Mouse (Mus musculus) limb, embryonic 12.5 days (tissue): Measurements from ENCODE around the gene Cav1. TPM values are rescaled to one million over a fixed set of nuclear protein-coding genes. Genes with fewer than 3 reads are reported as not detected.

Source experiments
- ATAC-seq: fragments of 200-750 bp; cut with Nextera tagmentation; 2 replicates; pipeline ENCODE4 v1.8.0; 2017; ENCODE audit warnings: low read depth, moderate TSS enrichment; ENCODE audit not compliant: insufficient number of reproducible peaks, insufficient read depth, low FRiP score, low TSS enrichment
- H3K27ac ChIP-seq: fragments of 300-500 bp; sonication (generic); 2 replicates; pipeline ENCODE4 v1.5.1; 2016; ENCODE audit warnings: mild to moderate bottlenecking, moderate library complexity
- H3K27me3 ChIP-seq: fragments of 300-500 bp; sonication (generic); 2 replicates; pipeline ENCODE4 v1.6.1; 2016; ENCODE audit warnings: mild to moderate bottlenecking, moderate library complexity
- H3K36me3 ChIP-seq: fragments of 300-500 bp; sonication (generic); 2 replicates; pipeline ENCODE4 v1.6.1; 2016; ENCODE audit warnings: mild to moderate bottlenecking, moderate library complexity
- H3K4me1 ChIP-seq: fragments of 300-500 bp; sonication (generic); replicated peaks from 2 replicates; pipeline ENCODE4 v1.6.1; 2016
- H3K4me2 ChIP-seq: fragments of 300-500 bp; sonication (generic); 2 replicates; pipeline ENCODE4 v1.6.1; 2016; ENCODE audit warnings: mild to moderate bottlenecking, moderate library complexity
- H3K4me3 ChIP-seq: fragments of 300-500 bp; sonication (generic); replicated peaks from 2 replicates; pipeline ENCODE4 v1.5.1; 2016; ENCODE audit warnings: mild to moderate bottlenecking
- H3K9ac ChIP-seq: fragments of 300-500 bp; sonication (generic); replicated peaks from 2 replicates; pipeline ENCODE4 v1.6.1; 2016; ENCODE audit warnings: mild to moderate bottlenecking, moderate library complexity
- H3K9me3 ChIP-seq: fragments of 300-500 bp; sonication (generic); 2 replicates; pipeline ENCODE4 v1.6.1; 2016; ENCODE audit warnings: mild to moderate bottlenecking, moderate library complexity
- WGBS: fragments of 180-500 bp; shearing (Covaris S2); methylation state at CpG from one replicate; pipeline ENCODE4 v1.1.7; 2016; 5-methylcytosine and 5-hydroxymethylcytosine counted together
- polyA plus RNA-seq: library from polyadenylated mRNA; unstranded; fragments of >200 nt; fragmentation: Nextera tagmentation; extraction: Ambion mirVana; gene quantifications from 2 replicates; pipeline ENCODE4 v1.2.1, GENCODE M21; 2016

The Cav1 gene
- polyA plus RNA-seq = 28.1 and 31.1 TPM in 2 replicates

DNA sequence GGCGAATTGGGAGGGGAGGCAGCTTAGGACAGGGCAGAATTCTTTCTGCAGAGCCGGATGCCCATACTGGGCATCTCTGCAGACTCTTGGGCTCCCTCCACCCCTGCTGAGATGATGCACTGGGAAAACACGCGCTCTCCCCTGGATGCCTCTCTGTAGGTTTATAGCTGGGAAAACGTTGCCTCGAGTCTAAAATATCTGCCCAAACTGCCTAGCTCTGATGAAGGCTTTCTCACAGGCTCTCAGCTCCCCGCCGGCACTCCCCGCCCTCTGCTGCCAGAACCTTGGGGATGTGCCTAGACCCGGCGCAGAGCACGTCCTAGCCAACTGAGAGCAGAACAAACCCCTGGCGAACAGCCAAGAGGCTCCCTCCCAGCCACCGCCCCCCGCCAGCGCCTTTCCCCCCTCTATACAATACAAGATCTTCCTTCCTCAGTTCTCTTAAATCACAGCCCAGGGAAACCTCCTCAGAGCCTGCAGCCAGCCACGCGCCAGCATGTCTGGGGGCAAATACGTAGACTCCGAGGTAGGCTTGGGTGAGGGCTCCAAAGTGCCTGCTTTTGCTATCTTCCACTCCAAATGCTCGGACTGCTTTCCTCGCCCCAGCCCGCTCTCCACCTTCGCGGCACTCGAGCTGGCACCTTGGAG lies at the start of gene Cav1:
Cav1 (plus strand) TSS at position 382 of the 648 bp plus-strand sequence.
- Histone ChIP-seq H3K27ac (no peak within 1 kb of the TSS), H3K9me3 (no peaks in the 10 kb centered on the region), H3K27me3 (peaks cover 41% of the 10 kb centered on the region), H3K36me3 (no peaks in the 10 kb centered on the region), H3K9ac (peak within 1 kb of the TSS; percentile 52), H3K4me1 (peaks cover 19% of the 10 kb centered on the region), H3K4me2 (peak within 1 kb of the TSS; percentile 93), H3K4me3 (peak within 1 kb of the TSS; percentile 47)
- WGBS = 2% methylated on average over 26 of the region's 26 CpGs
- ATAC-seq = peak; percentile 81

DNA sequence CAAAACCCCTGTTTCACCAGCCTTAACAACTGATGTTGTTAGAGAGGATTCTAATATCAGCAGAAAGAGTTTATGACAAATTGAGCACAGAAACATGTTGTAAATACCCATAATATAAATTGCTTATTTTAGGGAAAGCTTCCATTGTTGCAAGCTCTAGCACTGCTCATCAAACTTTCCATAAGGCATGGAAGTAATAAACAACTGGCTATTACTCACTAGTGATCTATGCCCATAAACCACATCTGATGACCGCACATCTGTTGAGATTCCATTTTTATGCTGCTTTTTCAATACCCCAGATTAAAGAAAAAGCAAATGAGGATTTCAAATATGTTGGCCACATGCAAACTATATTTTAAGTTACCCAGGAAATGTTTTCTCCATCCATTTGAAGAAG lies 48.0 kb upstream of the Cav1 start:
- WGBS = 74% methylated on average over 1 of the region's 1 CpGs
- H3K4me1 ChIP-seq = no peaks in the 10 kb centered on the region
- H3K9me3 ChIP-seq = no peaks in the 10 kb centered on the region
- no peak for ATAC-seq
- H3K27me3 ChIP-seq = no peaks in the 10 kb centered on the region
- no peak overlapping the region for H3K27ac ChIP-seq
- H3K36me3 ChIP-seq = no peaks in the 10 kb centered on the region
- H3K4me3 ChIP-seq = no peak overlapping the region
- no peak overlapping the region for H3K4me2 ChIP-seq
- no peak overlapping the region for H3K9ac ChIP-seq

- Histone ChIP-seq H3K4me3 (no peak overlapping the region), H3K27ac (no peak overlapping the region), H3K36me3 (no peaks in the 10 kb centered on the region), H3K4me1 (no peaks in the 10 kb centered on the region), H3K9me3 (no peaks in the 10 kb centered on the region), H3K27me3 (no peaks in the 10 kb centered on the region), H3K9ac (no peak overlapping the region), H3K4me2 (no peak overlapping the region)
- WGBS = 86% methylated on average over 1 of the region's 1 CpGs
- ATAC-seq = no peak
Measured at GRCm38 (mm10) chr6:17258911-17259310, 47.2 kb upstream of the Cav1 start.

GRCm38 (mm10) chr6:17262786-17263185 lies 43.3 kb upstream of the Cav1 start:
- no peak overlapping the region for H3K27ac ChIP-seq
- H3K9me3 ChIP-seq = no peaks in the 10 kb centered on the region
- H3K4me2 ChIP-seq = no peak overlapping the region
- no peak overlapping the region for H3K9ac ChIP-seq
- no peaks in the 10 kb centered on the region for H3K27me3 ChIP-seq
- 65% methylated on average over 2 of the region's 2 CpGs for WGBS
- no peak overlapping the region for H3K4me3 ChIP-seq
- H3K4me1 ChIP-seq = no peaks in the 10 kb centered on the region
- no peaks in the 10 kb centered on the region for H3K36me3 ChIP-seq
- ATAC-seq = no peak

DNA sequence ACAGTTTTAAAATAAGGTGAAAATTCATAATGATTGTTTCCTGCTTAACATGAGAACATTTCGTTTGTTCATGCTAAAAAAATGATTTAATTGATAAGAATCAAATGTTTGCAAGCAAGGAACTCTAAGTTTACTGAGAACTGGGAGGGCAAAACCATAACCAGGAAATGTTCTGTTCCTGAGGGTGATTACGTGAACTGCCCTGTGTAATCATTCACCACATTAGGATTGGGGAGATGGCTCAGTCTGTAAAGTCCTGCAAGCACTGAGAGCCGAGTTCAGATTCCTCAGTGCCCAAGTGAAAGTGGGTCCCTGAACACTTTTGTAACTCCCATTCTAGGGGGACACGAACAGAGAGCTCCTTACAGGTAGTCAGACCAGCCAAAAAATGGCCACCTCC lies 41.1 kb upstream of the Cav1 start:
- Histone ChIP-seq H3K9me3 (no peaks in the 10 kb centered on the region), H3K9ac (no peak overlapping the region), H3K4me3 (no peak overlapping the region), H3K27ac (no peak overlapping the region), H3K36me3 (no peaks in the 10 kb centered on the region), H3K27me3 (no peaks in the 10 kb centered on the region), H3K4me1 (no peaks in the 10 kb centered on the region), H3K4me2 (no peak overlapping the region)
- no peak for ATAC-seq
- WGBS = 73% methylated on average over 4 of the region's 4 CpGs

GRCm38 (mm10) chr6:17266466-17266865 lies 39.7 kb upstream of the Cav1 start:
- H3K4me2 ChIP-seq = no peak overlapping the region
- no peak overlapping the region for H3K27ac ChIP-seq
- H3K9me3 ChIP-seq = no peaks in the 10 kb centered on the region
- no peak overlapping the region for H3K9ac ChIP-seq
- no peak for ATAC-seq
- H3K4me3 ChIP-seq = no peak overlapping the region
- no peaks in the 10 kb centered on the region for H3K36me3 ChIP-seq
- H3K4me1 ChIP-seq = no peaks in the 10 kb centered on the region
- 82% methylated on average over 3 of the region's 3 CpGs for whole genome bisulfite sequencing
- no peaks in the 10 kb centered on the region for H3K27me3 ChIP-seq

DNA sequence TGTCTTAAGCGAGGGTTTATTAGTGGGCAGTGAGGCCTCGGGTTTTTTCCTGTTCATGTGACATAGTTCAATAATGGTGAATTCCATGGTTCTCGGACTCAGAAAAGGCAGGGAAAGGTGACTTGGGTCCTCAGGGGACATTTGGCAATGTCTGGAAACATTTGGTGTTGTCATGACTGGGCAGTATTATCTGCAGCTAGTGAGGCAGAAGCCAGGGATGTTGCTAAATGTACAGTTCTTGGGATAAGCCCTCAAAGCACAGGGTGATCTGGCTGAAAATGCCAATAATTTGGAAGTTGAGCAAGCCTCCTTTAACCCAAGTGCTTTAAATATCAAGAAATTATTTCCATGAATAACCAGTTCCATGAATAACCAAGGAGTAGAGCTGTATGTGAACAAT lies 27.8 kb upstream of the Cav1 start:
- no peaks in the 10 kb centered on the region for H3K36me3 ChIP-seq
- peaks cover 15% of the 10 kb centered on the region for H3K27me3 ChIP-seq
- no peaks in the 10 kb centered on the region for H3K9me3 ChIP-seq
- no peak overlapping the region for H3K4me3 ChIP-seq
- ATAC-seq = no peak
- H3K4me2 ChIP-seq = no peak overlapping the region
- H3K4me1 ChIP-seq = peaks cover 10% of the 10 kb centered on the region; the same call in 1 of the 2 replicates
- WGBS = 85% methylated on average over 3 of the region's 3 CpGs
- H3K27ac ChIP-seq = no peak overlapping the region
- no peak overlapping the region for H3K9ac ChIP-seq

GRCm38 (mm10) chr6:17280939-17281756 lies 25.0 kb upstream of the Cav1 start, which contains the start of gene Cav2:
TSS of gene Cav2 (plus strand) at chr6:17281185.
- peak within 1 kb of the TSS; percentile 71 for H3K9ac ChIP-seq
- peaks cover 10% of the 10 kb centered on the region; the same call in 1 of the 2 replicates for H3K4me1 ChIP-seq
- H3K27ac ChIP-seq = no peak within 1 kb of the TSS
- WGBS = 1% methylated on average over 40 of the region's 40 CpGs
- peak; percentile 87 for ATAC-seq
- H3K27me3 ChIP-seq = peaks cover 15% of the 10 kb centered on the region
- no peaks in the 10 kb centered on the region for H3K9me3 ChIP-seq
- peak within 1 kb of the TSS; percentile 58 for H3K4me3 ChIP-seq
- H3K4me2 ChIP-seq = peak within 1 kb of the TSS; percentile 94
- H3K36me3 ChIP-seq = no peaks in the 10 kb centered on the region

GRCm38 (mm10) chr6:17281757-17282092 lies 24.4 kb upstream of the Cav1 start:
- 29% methylated on average over 8 of the region's 8 CpGs for WGBS
- peaks cover 15% of the 10 kb centered on the region for H3K27me3 ChIP-seq
- H3K27ac ChIP-seq = no peak overlapping the region
- ATAC-seq = no peak
- H3K9ac ChIP-seq = no peak overlapping the region
- no peaks in the 10 kb centered on the region for H3K9me3 ChIP-seq
- no peaks in the 10 kb centered on the region for H3K36me3 ChIP-seq
- H3K4me3 ChIP-seq = peak overlapping the region; percentile 58
- peaks cover 10% of the 10 kb centered on the region; the same call in 1 of the 2 replicates for H3K4me1 ChIP-seq
- H3K4me2 ChIP-seq = peak overlapping the region; percentile 94

DNA sequence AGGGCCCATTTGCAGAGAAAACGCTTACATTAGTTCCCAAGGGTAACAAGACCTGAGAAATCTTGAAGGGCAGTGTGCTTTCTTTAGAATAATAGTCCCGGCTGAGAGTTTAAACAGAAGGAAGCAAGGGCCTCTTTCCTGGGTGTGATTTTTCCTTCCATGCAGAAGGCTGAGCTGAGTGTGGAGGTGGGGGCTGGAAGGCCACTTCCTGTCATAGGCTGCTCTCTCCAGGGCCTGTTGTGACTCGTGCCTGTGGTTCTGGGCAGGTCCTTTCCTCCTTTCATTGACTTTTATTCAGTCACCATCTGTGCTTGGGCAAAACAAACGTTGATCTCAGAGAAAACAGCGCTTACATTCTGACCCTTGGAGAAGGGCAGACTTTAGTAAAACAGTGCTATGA lies 24.0 kb upstream of the Cav1 start:
- no peak overlapping the region for H3K27ac ChIP-seq
- no peaks in the 10 kb centered on the region for H3K36me3 ChIP-seq
- H3K4me3 ChIP-seq = no peak overlapping the region
- H3K27me3 ChIP-seq = peaks cover 15% of the 10 kb centered on the region
- no peak for ATAC-seq
- WGBS = 44% methylated on average over 5 of the region's 5 CpGs
- 0 out of 2 replicates have a peak overlapping the region, but pooled peaks have one; percentile 94 for H3K4me2 ChIP-seq
- H3K4me1 ChIP-seq = peaks cover 10% of the 10 kb centered on the region; the same call in 1 of the 2 replicates
- H3K9ac ChIP-seq = no peak overlapping the region
- H3K9me3 ChIP-seq = no peaks in the 10 kb centered on the region

GRCm38 (mm10) chr6:17283834-17284233 lies 22.3 kb upstream of the Cav1 start:
- Histone ChIP-seq H3K9me3 (no peaks in the 10 kb centered on the region), H3K27me3 (peaks cover 15% of the 10 kb centered on the region), H3K27ac (no peak overlapping the region), H3K4me1 (peaks cover 10% of the 10 kb centered on the region; the same call in 1 of the 2 replicates), H3K4me3 (no peak overlapping the region), H3K9ac (no peak overlapping the region), H3K4me2 (no peak overlapping the region), H3K36me3 (no peaks in the 10 kb centered on the region)
- ATAC-seq = no peak
- WGBS = 87% methylated on average over 3 of the region's 3 CpGs
